Mouse (Mus musculus) lung, embryonic 14.5 days (tissue): Measurements from ENCODE around the gene Gnai2. TPM values are rescaled to one million over a fixed set of nuclear protein-coding genes. Genes with fewer than 3 reads are reported as not detected.
"Not testable (repeated sequence)": the region's sequence is repeated elsewhere in the genome, so short reads cannot be mapped to it uniquely, and the experiment has no call there.

Experiments used
- ATAC-seq: fragments of 200-750 bp; cut with Nextera tagmentation; 2 replicates; pipeline ENCODE4 v1.8.0; 2017; ENCODE audit warnings: mild to moderate bottlenecking, moderate TSS enrichment, moderate library complexity; ENCODE audit not compliant: insufficient read depth
- DNase-seq: peaks from one replicate; pipeline ENCODE4 v3.0.0-alpha.2; 2015
- H3K27ac ChIP-seq: fragments of 300-500 bp; sonication (generic); 2 replicates; pipeline ENCODE4 v1.5.1; 2014; ENCODE audit warnings: low read depth, mild to moderate bottlenecking, moderate library complexity
- H3K27me3 ChIP-seq: fragments of 300-500 bp; sonication (generic); 2 replicates; pipeline ENCODE4 v1.6.1; 2014; ENCODE audit warnings: low read length, control low read depth; ENCODE audit not compliant: insufficient read depth
- H3K36me3 ChIP-seq: fragments of 300-500 bp; sonication (generic); 2 replicates; pipeline ENCODE4 v1.6.1; 2014; ENCODE audit warnings: control low read depth; ENCODE audit not compliant: insufficient read depth
- H3K4me1 ChIP-seq: fragments of 300-500 bp; sonication (generic); 2 replicates; pipeline ENCODE4 v1.6.1; 2014; ENCODE audit warnings: antibody characterized with exemption, control low read depth; ENCODE audit not compliant: insufficient read depth
- H3K4me2 ChIP-seq: fragments of 300-500 bp; sonication (generic); 2 replicates; pipeline ENCODE4 v1.6.1; 2014; ENCODE audit warnings: mild to moderate bottlenecking
- H3K4me3 ChIP-seq: fragments of 300-500 bp; sonication (generic); 2 replicates; pipeline ENCODE4 v1.5.1; 2014; ENCODE audit warnings: low read depth, low read length
- H3K9ac ChIP-seq: fragments of 300-500 bp; sonication (generic); 2 replicates; pipeline ENCODE4 v1.6.1; 2014
- H3K9me3 ChIP-seq: fragments of 300-500 bp; sonication (generic); 2 replicates; pipeline ENCODE4 v1.6.1; 2016; ENCODE audit warnings: low read depth, low read length, control low read depth
- CTCF ChIP-seq: IDR thresholded peaks from 2 replicates; pipeline ENCODE4 v1.5.1; 2016; ENCODE audit warnings: antibody characterized with exemption, low read depth
- WGBS: fragments of 180-500 bp; shearing (Covaris S2); extraction: QIAGEN DNeasy Blood & Tissue Kit; methylation state at CpG from one replicate; pipeline ENCODE4 v1.1.7; 2014; 5-methylcytosine and 5-hydroxymethylcytosine counted together
- polyA plus RNA-seq: library from polyadenylated mRNA; unstranded; fragments of >200 nt; fragmentation: Nextera tagmentation; extraction: Ambion mirVana; gene quantifications from 2 replicates; pipeline ENCODE4 v1.2.1, GENCODE M21; 2014

Gene Gnai2
- polyA plus RNA-seq, 1 experiment from 2014 or later = 419 TPM

DNA sequence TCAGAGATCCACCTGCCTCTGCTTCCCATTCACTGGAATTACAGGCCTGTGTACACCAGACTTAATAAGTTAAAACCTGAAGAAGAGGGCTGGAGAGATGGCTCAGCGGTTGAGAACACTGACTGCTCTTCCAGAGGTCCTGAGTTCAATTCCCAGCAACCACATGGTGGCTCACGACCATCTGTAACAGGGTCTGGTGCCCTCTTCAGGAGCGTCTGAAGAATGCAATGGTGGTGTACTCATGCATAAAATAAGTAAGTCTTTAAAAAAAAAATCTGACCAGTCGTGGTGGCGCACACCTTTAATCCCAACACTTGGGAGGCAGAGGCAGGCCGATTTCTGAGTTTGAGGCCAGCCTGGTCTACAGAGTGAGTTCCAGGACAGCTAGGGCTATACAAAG is 61.4 kb downstream of the Gnai2 start:
- Histone ChIP-seq H3K4me1 (peaks cover 29% of the 10 kb centered on the region), H3K36me3 (peaks cover 43% of the 10 kb centered on the region)
- not testable (repeated sequence) for DNase-seq, H3K9ac ChIP-seq, H3K4me2 ChIP-seq, H3K9me3 ChIP-seq, H3K27me3 ChIP-seq, H3K27ac ChIP-seq, ATAC-seq, H3K4me3 ChIP-seq
- 82% methylated on average over 6 of the region's 6 CpGs for WGBS
- 0 out of 2 replicates have a peak, but pooled peaks have one; percentile 21 for TF ChIP-seq CTCF

DNA sequence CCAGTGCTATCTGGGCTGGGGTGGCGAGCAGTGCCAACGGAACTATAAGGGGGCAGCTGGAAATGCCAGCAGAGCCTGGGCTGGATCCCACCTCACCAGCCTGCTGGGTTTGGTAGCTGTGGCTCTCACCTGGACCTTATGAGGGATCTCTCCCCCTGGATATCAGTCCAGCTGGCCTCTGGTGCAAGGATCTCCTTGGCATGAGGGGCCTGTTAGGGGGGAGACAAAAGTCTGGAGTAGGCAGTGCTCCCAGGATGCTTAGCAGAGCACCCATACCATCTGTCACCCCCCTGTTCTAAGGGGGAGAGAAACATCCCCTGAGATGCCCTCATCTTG is 62.9 kb downstream of the Gnai2 start:
- Histone ChIP-seq H3K4me1 (peaks cover 30% of the 10 kb centered on the region), H3K27me3 (no peaks in the 10 kb centered on the region), H3K9ac (no peak overlapping the region), H3K4me3 (no peak overlapping the region), H3K27ac (no peak overlapping the region), H3K36me3 (peaks cover 43% of the 10 kb centered on the region), H3K9me3 (no peaks in the 10 kb centered on the region), H3K4me2 (no peak overlapping the region)
- WGBS = 95% methylated on average over 2 of the region's 2 CpGs
- ATAC-seq = no peak
- DNase-seq = no peak
- no peak for TF ChIP-seq CTCF

DNA sequence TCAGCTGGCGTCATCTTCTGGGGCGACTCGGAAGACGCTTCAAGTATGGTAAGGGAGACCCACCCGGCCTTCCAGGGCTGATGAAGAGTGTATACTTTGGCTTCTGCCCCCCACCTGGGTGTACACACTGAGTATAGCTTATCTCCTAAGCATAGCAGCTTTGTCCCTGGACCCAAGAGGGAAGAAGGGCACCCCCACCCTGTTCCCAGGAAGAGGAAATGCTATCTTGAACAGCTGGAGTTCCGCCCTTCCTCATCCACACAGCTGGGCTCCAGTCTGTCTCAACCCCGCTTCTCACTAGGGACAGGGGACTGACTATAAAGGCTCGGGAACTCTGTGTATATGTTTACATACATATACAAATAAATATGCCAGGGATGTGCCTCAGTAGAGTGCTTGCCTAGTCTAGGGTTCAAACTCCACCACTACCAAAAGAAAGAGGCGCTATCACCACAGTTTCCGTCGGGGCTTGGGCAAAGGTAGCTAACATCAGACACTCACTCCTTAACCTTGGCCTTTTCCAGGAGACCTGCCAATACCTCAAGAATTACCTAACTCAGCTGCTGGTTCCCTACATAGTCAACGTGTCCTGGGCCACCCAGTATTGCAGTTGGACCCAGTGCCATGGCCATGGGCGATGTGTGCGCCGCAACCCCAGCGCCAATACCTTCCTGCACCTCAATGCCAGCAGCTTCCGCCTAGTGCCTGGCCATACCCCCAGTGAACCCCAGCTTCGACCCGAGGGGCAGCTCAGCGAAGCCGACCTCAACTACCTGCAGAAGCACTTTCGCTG is 63.4 kb downstream of the Gnai2 start:
- ATAC-seq (no peak), DNase-seq (no peak)
- Histone ChIP-seq H3K4me3 (peak overlapping the region; percentile 84; the same call in 1 of the 2 replicates), H3K4me1 (peaks cover 29% of the 10 kb centered on the region), H3K27ac (peak overlapping the region; percentile 36; the same call in 1 of the 2 replicates), H3K4me2 (peak overlapping the region; percentile 65), H3K27me3 (no peaks in the 10 kb centered on the region), H3K9ac (peak overlapping the region; percentile 89; the same call in 1 of the 2 replicates), H3K36me3 (peaks cover 43% of the 10 kb centered on the region), H3K9me3 (no peaks in the 10 kb centered on the region)
- TF ChIP-seq CTCF = no peak
- 84% methylated on average over 22 of the region's 22 CpGs for WGBS

DNA sequence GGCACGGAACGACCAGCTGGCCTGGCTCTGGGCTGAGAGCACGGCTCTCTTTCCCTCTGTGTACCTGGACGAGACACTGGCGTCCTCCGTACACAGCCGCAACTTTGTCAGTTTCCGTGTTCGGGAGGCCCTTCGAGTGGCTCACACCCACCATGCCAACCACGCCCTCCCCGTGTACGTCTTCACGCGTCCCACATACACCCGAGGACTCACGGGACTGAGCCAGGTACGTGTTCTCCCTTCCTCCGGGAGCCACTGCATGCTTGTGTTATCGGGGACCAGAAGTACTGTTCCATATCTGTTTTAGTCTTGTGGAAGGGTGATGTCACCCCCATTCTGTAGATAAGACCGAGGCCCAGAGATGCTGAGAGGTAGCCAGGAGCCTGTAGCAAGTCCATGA is 64.3 kb downstream of the Gnai2 start:
- no peaks in the 10 kb centered on the region for H3K27me3 ChIP-seq
- H3K27ac ChIP-seq = peak overlapping the region; percentile 92
- H3K9me3 ChIP-seq = no peaks in the 10 kb centered on the region
- peak overlapping the region; percentile 65 for H3K4me2 ChIP-seq
- peak overlapping the region; percentile 84 for H3K4me3 ChIP-seq
- DNase-seq (no peak), ATAC-seq (no peak)
- TF ChIP-seq CTCF = no peak
- H3K9ac ChIP-seq = peak overlapping the region; percentile 89
- peaks cover 43% of the 10 kb centered on the region for H3K36me3 ChIP-seq
- peaks cover 23% of the 10 kb centered on the region for H3K4me1 ChIP-seq
- 84% methylated on average over 21 of the region's 21 CpGs for WGBS

DNA sequence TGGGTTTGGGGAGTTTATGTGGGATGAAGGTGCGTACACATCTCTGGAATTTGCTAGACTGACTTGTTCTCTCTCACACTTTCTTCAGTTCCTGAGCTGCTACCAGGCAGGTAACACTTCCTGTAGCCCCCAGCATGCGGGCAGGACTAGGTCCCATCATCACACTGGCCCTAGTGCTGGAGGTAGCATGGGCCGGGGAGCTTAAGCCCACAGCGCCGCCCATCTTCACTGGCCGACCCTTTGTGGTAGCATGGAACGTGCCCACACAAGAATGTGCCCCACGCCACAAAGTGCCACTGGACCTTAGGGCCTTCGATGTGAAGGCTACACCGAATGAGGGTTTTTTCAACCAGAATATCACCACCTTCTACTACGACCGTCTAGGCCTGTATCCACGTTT is 65.2 kb downstream of the Gnai2 start:
- DNase-seq = no peak
- no peaks in the 10 kb centered on the region for H3K27me3 ChIP-seq
- TF ChIP-seq CTCF = peak; percentile 12; the same call in 1 of the 2 replicates
- ATAC-seq = no peak
- H3K9me3 ChIP-seq = no peaks in the 10 kb centered on the region
- H3K4me2 ChIP-seq = peak overlapping the region; percentile 65
- peak overlapping the region; percentile 89 for H3K9ac ChIP-seq
- H3K27ac ChIP-seq = peak overlapping the region; percentile 92
- H3K4me3 ChIP-seq = peak overlapping the region; percentile 84
- peaks cover 21% of the 10 kb centered on the region for H3K4me1 ChIP-seq
- 24% methylated on average over 13 of the region's 13 CpGs for WGBS
- peaks cover 49% of the 10 kb centered on the region for H3K36me3 ChIP-seq

DNA sequence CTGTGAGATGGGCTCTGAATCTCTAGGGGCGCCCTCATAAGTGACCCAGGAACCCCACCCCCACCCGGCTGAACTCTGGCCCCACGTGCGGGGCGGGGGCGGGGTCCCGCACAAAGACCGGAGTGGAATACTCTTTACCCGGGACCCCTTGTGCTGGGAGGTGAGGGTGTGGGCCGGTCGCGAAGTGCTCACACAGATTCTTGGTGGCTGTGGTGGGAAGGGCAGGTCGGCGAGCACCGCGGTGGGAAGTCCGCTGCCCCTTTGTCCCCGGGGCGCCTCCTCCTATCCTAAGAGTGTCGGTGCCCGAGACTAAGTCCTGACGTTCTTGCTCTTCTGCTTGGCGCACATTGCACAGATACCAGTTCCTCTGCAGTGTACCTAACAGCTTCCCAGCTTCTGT is 65.9 kb downstream of the Gnai2 start:
- Histone ChIP-seq H3K4me3 (peak overlapping the region; percentile 84), H3K9ac (peak overlapping the region; percentile 89), H3K36me3 (peaks cover 52% of the 10 kb centered on the region), H3K4me2 (peak overlapping the region; percentile 65), H3K9me3 (no peaks in the 10 kb centered on the region), H3K4me1 (peaks cover 21% of the 10 kb centered on the region), H3K27me3 (no peaks in the 10 kb centered on the region), H3K27ac (peak overlapping the region; percentile 92)
- no peak for TF ChIP-seq CTCF
- under 1% methylated on average over 23 of the region's 23 CpGs for WGBS
- peak; percentile 18 for ATAC-seq
- peak; percentile 55 for DNase-seq

DNA sequence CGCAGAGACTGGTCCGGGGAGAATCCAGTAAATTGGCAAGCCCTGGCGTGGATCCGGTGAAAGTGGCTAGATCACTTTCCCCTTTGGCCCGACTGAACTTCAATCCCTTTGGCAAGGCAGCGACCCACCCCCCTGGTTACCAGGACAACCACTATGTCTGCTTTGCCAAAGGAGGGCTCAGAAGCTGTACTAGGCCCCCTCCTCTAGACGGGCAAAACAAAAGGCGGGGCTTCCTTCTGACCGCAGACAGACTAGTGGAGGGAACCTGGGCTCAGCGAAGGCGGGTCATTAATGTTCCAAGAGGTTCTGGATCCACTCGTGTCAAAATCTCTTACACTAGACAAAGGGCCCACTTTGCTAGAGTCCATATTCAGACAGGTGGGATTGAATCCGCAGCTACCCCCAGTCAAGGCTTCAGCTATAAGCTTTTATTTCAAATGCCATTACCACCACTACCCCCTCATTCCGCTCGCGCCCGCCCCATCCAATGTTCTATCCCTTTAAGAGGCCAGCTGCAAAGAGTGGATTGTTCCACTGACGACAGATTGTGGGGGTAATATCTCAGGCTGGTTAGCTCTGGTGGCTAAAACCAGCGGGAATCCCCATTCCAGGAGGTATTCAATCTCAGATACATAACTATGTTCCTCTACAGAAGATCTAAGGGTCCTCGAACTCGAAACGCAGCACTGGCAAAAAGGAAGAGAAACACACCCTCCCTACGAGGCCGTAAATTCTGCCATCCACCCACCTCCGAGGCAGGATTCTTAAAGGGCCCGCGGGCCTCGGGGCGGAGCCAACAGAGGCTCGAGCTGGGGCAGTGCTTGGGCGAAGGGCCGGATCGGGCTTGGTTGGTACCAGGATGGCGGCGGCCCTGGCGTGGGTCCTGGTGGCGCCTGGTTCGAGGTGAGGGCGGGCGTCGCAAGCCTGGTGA is 66.6 kb downstream of the Gnai2 start:
- peak overlapping the region; percentile 92 for H3K27ac ChIP-seq
- H3K4me1 ChIP-seq = peaks cover 27% of the 10 kb centered on the region

More for the DNA sequence above, 66.6 kb downstream of the Gnai2 start:
- Histone ChIP-seq H3K36me3 (peaks cover 50% of the 10 kb centered on the region), H3K4me3 (peak overlapping the region; percentile 84), H3K4me2 (peak overlapping the region; percentile 65), H3K27me3 (no peaks in the 10 kb centered on the region), H3K9me3 (no peaks in the 10 kb centered on the region), H3K9ac (peak overlapping the region; percentile 89)
- no peak for TF ChIP-seq CTCF
- peak; percentile 94 for DNase-seq
- ATAC-seq = peak; percentile 82
- under 1% methylated on average over 41 of the region's 41 CpGs for WGBS
